Mouse (Mus musculus) kidney, embryonic 15.5 days (tissue): ENCODE results near the gene Pigb. TPM values are rescaled to one million over a fixed set of nuclear protein-coding genes. Genes with fewer than 3 reads are reported as not detected.

Experiments used
- ATAC-seq: fragments of 200-750 bp; cut with Nextera tagmentation; replicated peaks from 2 replicates; pipeline ENCODE4 v1.8.0; 2017; ENCODE audit warnings: moderate TSS enrichment; ENCODE audit not compliant: low FRiP score
- H3K27ac ChIP-seq: fragments of 300-500 bp; sonication (generic); 2 replicates; pipeline ENCODE4 v1.5.1; 2015; ENCODE audit warnings: mild to moderate bottlenecking, inconsistent platforms
- H3K27me3 ChIP-seq: fragments of 300-500 bp; sonication (generic); 2 replicates; pipeline ENCODE4 v1.6.1; 2015; ENCODE audit warnings: inconsistent platforms
- H3K36me3 ChIP-seq: fragments of 300-500 bp; sonication (generic); 2 replicates; pipeline ENCODE4 v1.6.1; 2015; ENCODE audit warnings: inconsistent platforms
- H3K4me1 ChIP-seq: fragments of 300-500 bp; sonication (generic); 2 replicates; pipeline ENCODE4 v1.6.1; 2015; ENCODE audit warnings: inconsistent platforms
- H3K4me2 ChIP-seq: fragments of 300-500 bp; sonication (generic); 2 replicates; pipeline ENCODE4 v1.6.1; 2015; ENCODE audit warnings: moderate library complexity, mild to moderate bottlenecking, inconsistent platforms
- H3K4me3 ChIP-seq: fragments of 300-500 bp; sonication (generic); replicated peaks from 2 replicates; pipeline ENCODE4 v1.5.1; 2015; ENCODE audit warnings: mild to moderate bottlenecking, inconsistent platforms
- H3K9ac ChIP-seq: fragments of 300-500 bp; sonication (generic); 2 replicates; pipeline ENCODE4 v1.6.1; 2015; ENCODE audit warnings: mild to moderate bottlenecking, inconsistent platforms
- H3K9me3 ChIP-seq: fragments of 300-500 bp; sonication (generic); replicated peaks from 2 replicates; pipeline ENCODE4 v1.6.1; 2016; ENCODE audit warnings: inconsistent platforms
- WGBS: fragments of 180-500 bp; shearing (Covaris S2); methylation state at CpG from one replicate; pipeline ENCODE4 v1.1.7; 2015; ENCODE audit warnings: mixed read lengths; 5-methylcytosine and 5-hydroxymethylcytosine counted together
- polyA plus RNA-seq: library from polyadenylated mRNA; unstranded; fragments of >200 nt; fragmentation: Nextera tagmentation; extraction: Ambion mirVana; gene quantifications from 2 replicates; pipeline ENCODE4 v1.2.1, GENCODE M21; 2015

Pigb gene
- polyA plus RNA-seq, 1 experiment from 2014 or later, result 16.2 TPM

GRCm38 (mm10) chr9:72985250-72986220 lies 54.6 kb downstream of the Pigb start, which contains the start of the genes Ccpg1os and Ccpg1:
TSS of gene Ccpg1os (minus strand) at chr9:72985382.
TSS of gene Ccpg1 (plus strand) at chr9:72985429.
- H3K36me3 ChIP-seq, result no peaks in the 10 kb centered on the region
- H3K27ac ChIP-seq, result peak within 1 kb of the TSS; percentile 67
- H3K9ac ChIP-seq, result peak within 1 kb of the TSS; percentile 69
- under 1% methylated on average over 88 of the region's 88 CpGs for WGBS
- peaks cover 16% of the 10 kb centered on the region for H3K4me1 ChIP-seq
- H3K9me3 ChIP-seq, result no peaks in the 10 kb centered on the region
- peak within 1 kb of the TSS; percentile 91 for H3K4me2 ChIP-seq
- H3K27me3 ChIP-seq, result no peaks in the 10 kb centered on the region
- peak within 1 kb of the TSS; percentile 76 for H3K4me3 ChIP-seq
- ATAC-seq, result peak; percentile 100

DNA sequence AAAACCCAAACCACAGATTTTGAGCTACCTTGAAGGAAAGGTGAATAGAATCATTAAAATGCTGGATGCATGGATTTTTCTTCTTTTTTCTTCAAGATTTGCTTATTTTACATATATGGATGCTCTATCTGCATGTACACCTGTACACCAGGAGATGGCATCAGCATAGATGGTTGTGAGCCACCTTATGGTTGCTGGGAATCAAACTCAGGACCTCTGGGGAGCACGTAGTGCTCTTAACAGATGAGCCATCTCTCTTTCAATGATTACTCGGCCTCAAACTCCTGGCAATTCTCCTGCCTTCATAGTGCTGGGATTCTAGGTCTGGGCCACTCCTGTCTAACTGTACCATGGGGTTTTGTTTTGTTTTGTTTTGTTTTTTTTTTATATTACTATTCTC lies 57.1 kb downstream of the Pigb start:
- no peak overlapping the region for H3K4me3 ChIP-seq
- ATAC-seq, result no peak
- no peaks in the 10 kb centered on the region for H3K36me3 ChIP-seq
- H3K27ac ChIP-seq, result no peak overlapping the region
- H3K4me2 ChIP-seq, result no peak overlapping the region
- H3K27me3 ChIP-seq, result no peaks in the 10 kb centered on the region
- no peaks in the 10 kb centered on the region for H3K9me3 ChIP-seq
- 55% methylated on average over 2 of the region's 2 CpGs for WGBS
- no peak overlapping the region for H3K9ac ChIP-seq
- peaks cover 16% of the 10 kb centered on the region for H3K4me1 ChIP-seq

DNA sequence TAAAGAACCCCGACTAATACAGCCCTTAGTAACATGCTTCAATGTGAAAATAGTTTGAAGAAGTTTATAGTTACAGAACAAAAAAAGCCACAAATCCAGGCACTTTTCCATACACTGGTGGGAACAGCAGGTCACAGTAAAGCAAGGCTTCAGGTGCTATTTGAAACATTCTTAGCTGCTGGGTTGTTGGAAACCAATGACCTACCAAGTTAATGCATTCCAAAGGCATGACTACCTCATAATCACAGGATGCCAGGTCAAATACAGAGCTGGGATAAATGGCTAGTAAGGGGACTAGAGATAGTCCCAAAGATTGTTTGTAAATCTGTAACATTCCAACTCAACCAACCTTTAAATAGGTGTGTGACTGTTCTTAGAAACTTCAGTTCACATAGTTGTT lies 64.9 kb downstream of the Pigb start:
- no peak for ATAC-seq
- H3K4me1 ChIP-seq, result no peaks in the 10 kb centered on the region
- no peak overlapping the region for H3K9ac ChIP-seq
- no peaks in the 10 kb centered on the region for H3K36me3 ChIP-seq
- no peaks in the 10 kb centered on the region for H3K9me3 ChIP-seq
- no peak overlapping the region for H3K4me3 ChIP-seq
- 88% methylated on average over 1 of the region's 1 CpGs for WGBS
- no peaks in the 10 kb centered on the region for H3K27me3 ChIP-seq
- H3K27ac ChIP-seq, result no peak overlapping the region
- H3K4me2 ChIP-seq, result no peak overlapping the region

- Histone ChIP-seq H3K4me3 (no peak overlapping the region), H3K4me1 (no peaks in the 10 kb centered on the region), H3K27ac (no peak overlapping the region), H3K27me3 (no peaks in the 10 kb centered on the region), H3K4me2 (no peak overlapping the region), H3K9me3 (no peaks in the 10 kb centered on the region), H3K9ac (no peak overlapping the region), H3K36me3 (no peaks in the 10 kb centered on the region)
- WGBS, result 95% methylated on average over 5 of the region's 5 CpGs
- ATAC-seq, result no peak
Measured at GRCm38 (mm10) chr9:72974734-72975133, 65.4 kb downstream of the Pigb start.

- no peaks in the 10 kb centered on the region for H3K36me3 ChIP-seq
- H3K4me3 ChIP-seq, result no peak overlapping the region
- H3K4me1 ChIP-seq, result no peaks in the 10 kb centered on the region
- no peak overlapping the region for H3K9ac ChIP-seq
- no peaks in the 10 kb centered on the region for H3K9me3 ChIP-seq
- no peaks in the 10 kb centered on the region for H3K27me3 ChIP-seq
- H3K27ac ChIP-seq, result no peak overlapping the region
- ATAC-seq, result no peak
- no peak overlapping the region for H3K4me2 ChIP-seq
Measured at GRCm38 (mm10) chr9:72972984-72973383, 67.2 kb downstream of the Pigb start.

DNA sequence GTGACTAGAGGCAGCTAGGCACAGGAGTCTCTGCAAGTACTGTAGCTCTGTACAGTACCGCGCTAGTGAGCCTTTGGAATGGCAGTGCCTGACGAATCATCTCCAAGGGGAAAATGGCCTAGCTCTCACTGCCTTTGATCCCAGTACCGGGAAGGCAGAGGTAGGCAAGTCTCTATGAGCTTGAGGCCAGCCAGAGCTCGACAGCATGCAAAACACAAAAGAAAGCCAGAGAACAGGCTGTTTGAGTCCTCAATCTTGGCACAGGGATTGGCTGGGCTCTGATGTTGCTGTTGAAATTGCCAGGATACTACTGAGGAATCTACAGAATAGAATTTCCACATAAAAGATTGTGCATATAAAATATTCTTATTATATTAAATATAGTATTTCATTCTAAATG lies 67.7 kb downstream of the Pigb start:
- no peak overlapping the region for H3K4me3 ChIP-seq
- ATAC-seq, result no peak
- H3K4me2 ChIP-seq, result no peak overlapping the region
- 86% methylated on average over 5 of the region's 5 CpGs for WGBS
- H3K4me1 ChIP-seq, result no peaks in the 10 kb centered on the region
- H3K9me3 ChIP-seq, result no peaks in the 10 kb centered on the region
- no peaks in the 10 kb centered on the region for H3K27me3 ChIP-seq
- H3K27ac ChIP-seq, result no peak overlapping the region
- H3K9ac ChIP-seq, result no peak overlapping the region
- H3K36me3 ChIP-seq, result no peaks in the 10 kb centered on the region

DNA sequence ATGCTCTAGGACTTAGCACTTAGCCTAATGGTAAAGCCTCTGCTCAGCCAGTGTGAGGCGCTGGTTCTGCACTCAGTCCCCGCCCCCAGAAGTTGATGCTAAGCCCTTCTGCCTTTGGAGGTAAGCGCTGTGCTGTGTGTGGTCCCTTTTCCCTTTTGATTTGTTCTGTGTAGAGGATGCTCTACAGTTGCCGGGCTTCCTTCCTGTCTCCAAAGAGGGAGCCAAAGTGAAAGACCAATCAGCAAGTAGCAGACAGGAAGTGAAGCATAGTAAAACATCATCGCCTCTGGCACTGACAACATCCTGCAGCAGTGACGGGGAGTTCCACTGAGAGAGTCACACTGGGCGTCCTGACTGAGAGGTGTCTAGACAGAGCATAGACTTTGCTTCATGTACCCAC lies 70.3 kb downstream of the Pigb start:
- H3K9ac ChIP-seq, result no peak overlapping the region
- H3K27me3 ChIP-seq, result no peaks in the 10 kb centered on the region
- H3K36me3 ChIP-seq, result no peaks in the 10 kb centered on the region
- H3K4me1 ChIP-seq, result no peaks in the 10 kb centered on the region
- no peak for ATAC-seq
- H3K4me2 ChIP-seq, result no peak overlapping the region
- H3K9me3 ChIP-seq, result no peaks in the 10 kb centered on the region
- no peak overlapping the region for H3K4me3 ChIP-seq
- 73% methylated on average over 7 of the region's 7 CpGs for WGBS
- no peak overlapping the region for H3K27ac ChIP-seq

DNA sequence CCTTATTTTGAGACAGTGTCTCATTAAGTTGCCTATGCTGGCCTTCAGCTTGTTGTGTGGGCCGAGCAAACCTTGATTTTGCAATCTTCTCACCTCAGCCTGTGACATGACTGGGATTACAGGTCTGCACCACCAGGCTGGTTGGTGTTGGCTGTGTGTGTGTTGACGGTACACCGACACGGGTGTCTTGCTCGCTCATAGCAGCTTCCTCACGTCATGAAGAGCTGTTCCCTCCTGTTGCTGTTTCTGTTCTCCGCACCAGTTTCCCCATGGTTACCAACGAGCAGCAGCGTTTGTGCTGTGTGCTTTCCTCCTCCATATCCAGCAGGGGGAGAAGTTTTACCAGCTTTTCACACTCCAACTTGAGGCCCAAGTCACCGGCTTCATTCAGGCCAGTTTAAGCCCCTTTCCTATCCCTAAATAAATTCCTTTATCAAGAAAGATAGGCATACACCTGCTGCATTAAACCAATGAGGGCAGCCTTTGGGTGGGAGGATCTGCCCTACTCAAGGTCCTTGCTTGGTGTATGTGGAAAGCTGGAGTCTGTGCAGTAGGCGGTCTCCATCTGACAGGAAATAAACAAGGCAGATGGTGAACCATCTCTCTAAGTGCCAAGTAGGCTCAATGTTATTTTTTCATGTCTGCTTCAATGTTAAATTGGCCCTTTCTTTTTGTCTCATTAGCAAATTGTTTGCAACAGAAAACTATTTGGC lies 71.7 kb downstream of the Pigb start:
- H3K36me3 ChIP-seq, result no peaks in the 10 kb centered on the region
- peak; percentile 60 for ATAC-seq
- no peak overlapping the region for H3K9ac ChIP-seq

GRCm38 (mm10) chr9:72961959-72962358 lies 78.2 kb downstream of the Pigb start:
- Histone ChIP-seq H3K27me3 (no peaks in the 10 kb centered on the region), H3K4me1 (peaks cover 10% of the 10 kb centered on the region), H3K36me3 (no peaks in the 10 kb centered on the region), H3K9me3 (no peaks in the 10 kb centered on the region), H3K4me2 (no peak overlapping the region), H3K27ac (no peak overlapping the region), H3K4me3 (no peak overlapping the region), H3K9ac (no peak overlapping the region)
- 80% methylated on average over 15 of the region's 15 CpGs for WGBS
- ATAC-seq, result no peak

More for the DNA sequence above, 71.7 kb downstream of the Pigb start:
- 34% methylated on average over 11 of the region's 11 CpGs for WGBS
- Histone ChIP-seq H3K9me3 (no peaks in the 10 kb centered on the region), H3K27ac (no peak overlapping the region), H3K4me3 (no peak overlapping the region), H3K27me3 (no peaks in the 10 kb centered on the region), H3K4me2 (0 out of 2 replicates have a peak overlapping the region, but pooled peaks have one; percentile 19), H3K4me1 (no peaks in the 10 kb centered on the region)

GRCm38 (mm10) chr9:72961346-72961745 lies 78.8 kb downstream of the Pigb start:
- Histone ChIP-seq H3K9me3 (no peaks in the 10 kb centered on the region), H3K4me1 (peaks cover 10% of the 10 kb centered on the region), H3K27ac (peak overlapping the region; percentile 28; the same call in 1 of the 2 replicates), H3K36me3 (no peaks in the 10 kb centered on the region), H3K27me3 (no peaks in the 10 kb centered on the region), H3K4me3 (no peak overlapping the region), H3K4me2 (no peak overlapping the region), H3K9ac (no peak overlapping the region)
- WGBS, result 70% methylated on average over 8 of the region's 8 CpGs
- ATAC-seq, result no peak

- Histone ChIP-seq H3K4me2 (peak within 1 kb of the TSS; percentile 73), H3K9me3 (no peaks in the 10 kb centered on the region), H3K4me1 (peaks cover 10% of the 10 kb centered on the region), H3K4me3 (peak within 1 kb of the TSS; percentile 71), H3K27me3 (no peaks in the 10 kb centered on the region), H3K27ac (peak within 1 kb of the TSS; percentile 69), H3K36me3 (no peaks in the 10 kb centered on the region), H3K9ac (peak within 1 kb of the TSS; percentile 54)
- 2% methylated on average over 43 of the region's 43 CpGs for WGBS
- ATAC-seq, result peak; percentile 92
Measured at GRCm38 (mm10) chr9:72958521-72959450, 81.4 kb downstream of the Pigb start, which contains the start of the genes Dyx1c1 and Gm44503. TSS of gene Dyx1c1 (plus strand) at chr9:72958785. TSS of gene Gm44503 (plus strand) at chr9:72958852.
